Comparison of ENCODE assay signal across 30 mouse cellular contexts in genomic region chr7:124570804-124571203, GRCm38 (mm10).
"Had no signal": no experiment of that assay in that cellular context is flagged by ENCODE, and none has a peak within 500 bp of the region (broad histone marks: within the 10 kb centered on the region; RNA-seq: fewer than 3 reads in every experiment).

No protein-coding gene starts in this region.

- H3K9ac ChIP-seq: limb, embryonic 15.5 days; liver, embryonic 12.5 days; liver, embryonic 13.5 days; liver, embryonic 14.5 days; liver, embryonic 15.5 days; liver, postnatal 0 days; lung, embryonic 14.5 days; lung, embryonic 15.5 days; midbrain, embryonic 12.5 days; midbrain, embryonic 13.5 days; midbrain, embryonic 15.5 days; neural tube, embryonic 12.5 days; neural tube, embryonic 13.5 days had no signal

- H3K4me3 ChIP-seq: limb, embryonic 15.5 days; liver, embryonic 12.5 days; liver, embryonic 13.5 days; liver, embryonic 15.5 days; lung, embryonic 15.5 days; megakaryocyte, embryonic 14.5 days; midbrain, embryonic 10.5 days; midbrain, embryonic 12.5 days; midbrain, embryonic 13.5 days; midbrain, embryonic 15.5 days; myocyte; neural tube, embryonic 12.5 days; neural tube, embryonic 13.5 days had no signal

- H3K4me1 ChIP-seq: liver, embryonic 12.5 days; liver, embryonic 13.5 days; liver, embryonic 15.5 days; lung, embryonic 15.5 days; megakaryocyte, embryonic 14.5 days; midbrain, embryonic 10.5 days; midbrain, embryonic 12.5 days; midbrain, embryonic 13.5 days; midbrain, embryonic 15.5 days; neural tube, embryonic 12.5 days; neural tube, embryonic 13.5 days had no signal

- H3K27me3 ChIP-seq: limb, embryonic 15.5 days; liver, embryonic 12.5 days; liver, embryonic 13.5 days; liver, embryonic 15.5 days; lung, embryonic 15.5 days; megakaryocyte, embryonic 14.5 days; midbrain, embryonic 12.5 days; midbrain, embryonic 13.5 days; midbrain, embryonic 15.5 days; neural tube, embryonic 12.5 days; neural tube, embryonic 13.5 days had no signal

- H3K4me2 ChIP-seq: limb, embryonic 15.5 days; liver, embryonic 11.5 days; liver, embryonic 12.5 days; liver, embryonic 13.5 days; liver, embryonic 15.5 days; lung, embryonic 14.5 days; lung, embryonic 15.5 days; midbrain, embryonic 11.5 days; midbrain, embryonic 12.5 days; midbrain, embryonic 13.5 days; midbrain, embryonic 15.5 days; neural tube, embryonic 12.5 days; neural tube, embryonic 13.5 days had no signal

- H3K27ac ChIP-seq: limb, embryonic 15.5 days; liver, embryonic 12.5 days; liver, embryonic 13.5 days; liver, embryonic 14.5 days; liver, embryonic 15.5 days; lung, embryonic 15.5 days; macrophage; midbrain, embryonic 10.5 days; midbrain, embryonic 12.5 days; midbrain, embryonic 13.5 days; midbrain, embryonic 15.5 days; neural tube, embryonic 12.5 days; neural tube, embryonic 13.5 days had no signal

- DNase-seq: left cerebral cortex, postnatal 4 days; liver; liver, embryonic 13.5 days; liver, postnatal 0 days; lung, adult 18-20 months; lung, adult 2 months; lung, embryonic 14.5 days; lung, postnatal 10 days; lung, postnatal 14 days; lung, postnatal 36 days; lung, postnatal 4 days; midbrain, embryonic 14.5 days had no signal

- H3K36me3 ChIP-seq: limb, embryonic 15.5 days; liver, embryonic 12.5 days; liver, embryonic 13.5 days; liver, embryonic 15.5 days; lung, embryonic 15.5 days; midbrain, embryonic 10.5 days; midbrain, embryonic 12.5 days; midbrain, embryonic 13.5 days; midbrain, embryonic 15.5 days; neural tube, embryonic 12.5 days; neural tube, embryonic 13.5 days had no signal

- H3K9me3 ChIP-seq: limb, embryonic 15.5 days; liver, embryonic 12.5 days; liver, embryonic 15.5 days; lung, embryonic 15.5 days; midbrain, embryonic 10.5 days; midbrain, embryonic 12.5 days; midbrain, embryonic 13.5 days; midbrain, embryonic 15.5 days; neural tube, embryonic 12.5 days; neural tube, embryonic 13.5 days had no signal

- ATAC-seq: liver, embryonic 12.5 days; liver, postnatal 0 days; lung, postnatal 0 days; midbrain, embryonic 13.5 days; midbrain, embryonic 15.5 days; midbrain, embryonic 16.5 days had no signal
